Mouse (Mus musculus) heart, embryonic 15.5 days (tissue): Measurements from ENCODE around the gene Cuedc1. TPM values are rescaled to one million over a fixed set of nuclear protein-coding genes. Genes with fewer than 3 reads are reported as not detected.
A peak's percentile ranks its signal among the peaks of the same experiment; 100 is the strongest.

Experiments
- ATAC-seq: fragments of 200-750 bp; cut with Nextera tagmentation; replicated peaks from 2 replicates; pipeline ENCODE4 v1.8.0; 2017; ENCODE audit warnings: low read depth, moderate TSS enrichment; ENCODE audit not compliant: insufficient number of reproducible peaks, insufficient read depth, low FRiP score
- H3K27ac ChIP-seq: fragments of 300-500 bp; sonication (generic); 2 replicates; pipeline ENCODE4 v1.5.1; 2015; ENCODE audit warnings: mild to moderate bottlenecking, inconsistent platforms
- H3K27me3 ChIP-seq: fragments of 300-500 bp; sonication (generic); 2 replicates; pipeline ENCODE4 v1.6.1; 2015; ENCODE audit warnings: inconsistent platforms
- H3K36me3 ChIP-seq: fragments of 300-500 bp; sonication (generic); 2 replicates; pipeline ENCODE4 v1.6.1; 2015; ENCODE audit warnings: mild to moderate bottlenecking, inconsistent platforms
- H3K4me1 ChIP-seq: fragments of 300-500 bp; sonication (generic); replicated peaks from 2 replicates; pipeline ENCODE4 v1.6.1; 2015; ENCODE audit warnings: inconsistent platforms
- H3K4me2 ChIP-seq: fragments of 300-500 bp; sonication (generic); 2 replicates; pipeline ENCODE4 v1.6.1; 2015; ENCODE audit warnings: inconsistent platforms, mild to moderate bottlenecking, moderate library complexity
- H3K4me3 ChIP-seq: fragments of 300-500 bp; sonication (generic); 2 replicates; pipeline ENCODE4 v1.5.1; 2015; ENCODE audit warnings: mild to moderate bottlenecking, inconsistent platforms
- H3K9ac ChIP-seq: fragments of 300-500 bp; sonication (generic); 2 replicates; pipeline ENCODE4 v1.6.1; 2015; ENCODE audit warnings: mild to moderate bottlenecking, inconsistent platforms
- H3K9me3 ChIP-seq: fragments of 300-500 bp; sonication (generic); replicated peaks from 2 replicates; pipeline ENCODE4 v1.6.1; 2016; ENCODE audit warnings: inconsistent platforms
- WGBS: fragments of 180-500 bp; shearing (Covaris S2); methylation state at CpG from one replicate; pipeline ENCODE4 v1.1.7; 2015; ENCODE audit warnings: mixed read lengths; 5-methylcytosine and 5-hydroxymethylcytosine counted together
- polyA plus RNA-seq: library from polyadenylated mRNA; unstranded; fragments of >200 nt; fragmentation: Nextera tagmentation; extraction: Ambion mirVana; gene quantifications from 2 replicates; pipeline ENCODE4 v1.2.1, GENCODE M21; 2015

Gene Cuedc1
- polyA plus RNA-seq, 1 experiment from 2014 or later, result 18.4 TPM

- peak; percentile 92 for ATAC-seq
- no peaks in the 10 kb centered on the region for H3K36me3 ChIP-seq
- no peaks in the 10 kb centered on the region for H3K9me3 ChIP-seq
- H3K27ac ChIP-seq, result peak overlapping the region; percentile 93
- H3K4me3 ChIP-seq, result no peak overlapping the region
- 8% methylated on average over 8 of the region's 8 CpGs for WGBS
- no peaks in the 10 kb centered on the region for H3K27me3 ChIP-seq
- peak overlapping the region; percentile 32; the same call in 1 of the 2 replicates for H3K9ac ChIP-seq
- peak overlapping the region; percentile 38 for H3K4me2 ChIP-seq
- H3K4me1 ChIP-seq, result peaks cover 66% of the 10 kb centered on the region
These were observed 21.2 kb downstream of the Cuedc1 start for GRCm38 (mm10) chr11:88118817-88119642.

DNA sequence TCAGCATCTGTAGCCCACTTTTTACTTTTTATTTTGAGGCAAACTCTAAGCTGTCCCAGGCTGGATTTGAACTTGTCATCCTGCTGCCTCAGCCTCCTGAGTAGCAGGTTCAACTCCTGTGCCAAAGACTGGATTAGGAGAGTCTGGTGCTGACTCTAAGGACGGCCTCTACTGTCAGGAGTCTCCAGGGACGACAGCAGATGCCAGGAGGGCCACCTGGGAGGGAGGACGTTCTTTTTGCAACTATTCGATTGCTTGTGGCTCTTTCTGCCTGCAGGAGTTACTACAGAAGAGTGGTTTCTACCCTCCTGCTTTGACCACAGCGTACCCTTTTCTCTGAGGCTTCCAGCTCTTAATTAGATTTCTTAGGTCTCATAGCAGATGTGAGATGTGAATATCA lies 24.7 kb downstream of the Cuedc1 start:
- Histone ChIP-seq H3K4me3 (no peak overlapping the region), H3K27me3 (no peaks in the 10 kb centered on the region), H3K9ac (no peak overlapping the region), H3K36me3 (no peaks in the 10 kb centered on the region), H3K27ac (no peak overlapping the region), H3K4me1 (peaks cover 42% of the 10 kb centered on the region), H3K4me2 (no peak overlapping the region), H3K9me3 (no peaks in the 10 kb centered on the region)
- no peak for ATAC-seq
- WGBS, result 73% methylated on average over 5 of the region's 5 CpGs

DNA sequence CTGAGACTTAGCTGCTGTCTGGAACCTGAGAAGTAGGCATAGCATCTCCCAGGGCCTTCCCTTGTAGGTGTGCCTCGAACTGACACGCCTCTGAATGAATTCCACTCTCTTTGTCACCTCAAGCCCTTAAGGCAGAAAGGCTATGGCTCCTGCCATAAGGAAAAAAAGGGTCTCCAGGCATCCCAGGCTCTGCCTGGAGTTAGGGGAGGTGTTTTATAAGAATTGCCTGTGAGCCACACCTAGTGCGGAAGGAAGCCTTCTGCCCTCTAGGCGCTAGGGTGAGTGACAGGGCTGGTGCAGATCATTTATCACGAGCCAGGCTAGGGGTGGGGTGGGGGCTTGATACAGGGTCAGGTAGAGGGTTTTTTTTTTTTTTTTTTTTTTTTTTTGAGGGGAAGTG lies 25.2 kb downstream of the Cuedc1 start:
- Histone ChIP-seq H3K9ac (no peak overlapping the region), H3K4me3 (no peak overlapping the region), H3K4me2 (no peak overlapping the region), H3K4me1 (peaks cover 38% of the 10 kb centered on the region), H3K27me3 (no peaks in the 10 kb centered on the region), H3K36me3 (no peaks in the 10 kb centered on the region), H3K27ac (no peak overlapping the region), H3K9me3 (no peaks in the 10 kb centered on the region)
- ATAC-seq, result no peak
- 84% methylated on average over 5 of the region's 5 CpGs for WGBS

- no peak for ATAC-seq
- Histone ChIP-seq H3K9ac (0 out of 2 replicates have a peak overlapping the region, but pooled peaks have one; percentile 29), H3K4me1 (peaks cover 30% of the 10 kb centered on the region), H3K27me3 (no peaks in the 10 kb centered on the region), H3K4me2 (no peak overlapping the region), H3K36me3 (no peaks in the 10 kb centered on the region), H3K4me3 (no peak overlapping the region), H3K27ac (no peak overlapping the region), H3K9me3 (no peaks in the 10 kb centered on the region)
- WGBS, result 16% methylated on average over 6 of the region's 6 CpGs
These were observed 25.9 kb downstream of the Cuedc1 start for GRCm38 (mm10) chr11:88123731-88124130.

DNA sequence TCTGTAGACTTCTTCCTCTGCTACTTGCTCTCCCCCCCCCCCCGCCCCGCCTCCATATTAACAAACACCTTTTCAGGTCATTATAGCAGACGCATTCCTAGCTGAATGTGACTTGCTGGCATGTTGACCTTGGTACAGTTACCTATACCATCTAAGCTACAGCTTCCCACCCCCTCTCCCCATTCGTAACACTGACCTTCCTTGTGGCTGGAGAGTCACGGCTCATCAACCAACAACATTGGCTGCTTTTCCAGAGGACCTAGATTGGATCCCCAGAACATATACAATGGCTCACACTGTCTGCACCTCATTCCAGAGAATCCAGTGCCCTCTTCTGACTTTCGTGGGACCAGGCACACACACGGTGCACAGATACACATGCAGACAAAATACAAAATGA lies 27.6 kb downstream of the Cuedc1 start:
- H3K9ac ChIP-seq, result no peak overlapping the region
- WGBS, result 84% methylated on average over 6 of the region's 7 CpGs
- no peaks in the 10 kb centered on the region for H3K9me3 ChIP-seq
- H3K4me2 ChIP-seq, result no peak overlapping the region
- H3K4me1 ChIP-seq, result peaks cover 16% of the 10 kb centered on the region
- no peak for ATAC-seq
- H3K27me3 ChIP-seq, result no peaks in the 10 kb centered on the region
- no peaks in the 10 kb centered on the region for H3K36me3 ChIP-seq
- no peak overlapping the region for H3K4me3 ChIP-seq
- no peak overlapping the region for H3K27ac ChIP-seq

- Histone ChIP-seq H3K27me3 (no peaks in the 10 kb centered on the region), H3K4me2 (no peak overlapping the region), H3K36me3 (no peaks in the 10 kb centered on the region), H3K4me1 (peaks cover 17% of the 10 kb centered on the region), H3K4me3 (no peak overlapping the region), H3K9ac (no peak overlapping the region), H3K27ac (no peak overlapping the region), H3K9me3 (no peaks in the 10 kb centered on the region)
- 0 out of 2 replicates have a peak, but pooled peaks have one; percentile 14 for ATAC-seq
- whole genome bisulfite sequencing, result 48% methylated on average over 5 of the region's 5 CpGs
These were observed 28.5 kb downstream of the Cuedc1 start for GRCm38 (mm10) chr11:88126306-88126793.

- no peak overlapping the region for H3K27ac ChIP-seq
- no peak overlapping the region for H3K9ac ChIP-seq
- peaks cover 37% of the 10 kb centered on the region for H3K4me1 ChIP-seq
- no peak overlapping the region for H3K4me2 ChIP-seq
- H3K27me3 ChIP-seq, result no peaks in the 10 kb centered on the region
- H3K9me3 ChIP-seq, result no peaks in the 10 kb centered on the region
- no peak overlapping the region for H3K4me3 ChIP-seq
- H3K36me3 ChIP-seq, result no peaks in the 10 kb centered on the region
- no peak for ATAC-seq
- WGBS, result 90% methylated on average over 9 of the region's 9 CpGs
These were observed 30.6 kb downstream of the Cuedc1 start for GRCm38 (mm10) chr11:88128461-88128860.

DNA sequence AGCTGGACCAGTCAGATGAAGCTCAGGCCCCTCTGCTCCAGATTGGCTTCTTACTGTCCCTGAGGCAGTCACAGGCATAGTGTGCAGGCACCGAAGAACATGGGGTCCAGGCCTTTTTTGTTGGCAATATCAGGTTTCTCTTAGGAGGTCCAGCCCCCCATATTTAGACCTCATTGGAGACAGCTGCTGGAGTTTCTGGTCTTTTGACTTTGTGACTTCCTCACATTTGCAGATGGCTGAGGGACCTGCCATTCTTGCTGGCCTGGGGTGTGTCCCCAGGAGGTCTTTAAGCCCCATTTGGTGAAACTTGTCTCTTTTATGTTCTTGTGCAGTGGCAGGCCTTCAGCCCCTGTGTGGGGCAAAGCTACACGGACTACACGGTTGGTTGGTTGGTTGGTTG lies 31.4 kb downstream of the Cuedc1 start:
- Histone ChIP-seq H3K9ac (no peak overlapping the region), H3K9me3 (no peaks in the 10 kb centered on the region), H3K4me3 (no peak overlapping the region), H3K36me3 (no peaks in the 10 kb centered on the region), H3K27me3 (no peaks in the 10 kb centered on the region), H3K27ac (no peak overlapping the region), H3K4me1 (peaks cover 30% of the 10 kb centered on the region), H3K4me2 (no peak overlapping the region)
- WGBS, result 82% methylated on average over 3 of the region's 3 CpGs
- ATAC-seq, result no peak

DNA sequence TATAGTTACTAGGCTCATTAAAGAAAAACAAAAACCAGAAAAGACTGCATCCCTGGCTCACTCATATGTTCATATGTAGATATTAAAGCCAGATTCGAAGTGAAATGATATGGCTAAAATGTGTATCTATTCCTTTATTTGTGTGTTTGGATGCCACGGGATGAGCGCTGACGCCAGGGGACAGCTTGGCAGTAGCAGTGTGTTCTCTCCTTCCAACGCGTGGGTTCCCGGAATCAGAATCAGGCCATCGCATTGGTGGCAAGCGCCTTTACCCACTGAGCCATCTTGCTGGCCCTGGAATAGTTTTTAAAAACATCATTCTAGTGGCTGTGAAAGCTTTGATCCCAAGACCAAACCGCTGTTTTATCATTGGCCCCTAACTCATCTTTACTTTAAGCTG lies 32.1 kb downstream of the Cuedc1 start:
- no peaks in the 10 kb centered on the region for H3K36me3 ChIP-seq
- no peak overlapping the region for H3K4me2 ChIP-seq
- no peaks in the 10 kb centered on the region for H3K9me3 ChIP-seq
- no peak overlapping the region for H3K4me3 ChIP-seq
- ATAC-seq, result no peak
- H3K9ac ChIP-seq, result no peak overlapping the region
- H3K4me1 ChIP-seq, result peaks cover 29% of the 10 kb centered on the region
- 94% methylated on average over 10 of the region's 10 CpGs for WGBS
- H3K27ac ChIP-seq, result no peak overlapping the region
- H3K27me3 ChIP-seq, result no peaks in the 10 kb centered on the region

GRCm38 (mm10) chr11:88131847-88132246 lies 34.0 kb downstream of the Cuedc1 start:
- Histone ChIP-seq H3K36me3 (no peaks in the 10 kb centered on the region), H3K27ac (peak overlapping the region; percentile 77), H3K4me2 (peak overlapping the region; percentile 57), H3K27me3 (no peaks in the 10 kb centered on the region), H3K9ac (peak overlapping the region; percentile 42), H3K9me3 (no peaks in the 10 kb centered on the region), H3K4me3 (peak overlapping the region; percentile 10; the same call in 1 of the 2 replicates), H3K4me1 (peaks cover 21% of the 10 kb centered on the region)
- peak; percentile 43; the same call in 1 of the 2 replicates for ATAC-seq
- WGBS, result 17% methylated on average over 8 of the region's 8 CpGs

GRCm38 (mm10) chr11:88135218-88135617 lies 37.4 kb downstream of the Cuedc1 start:
- Histone ChIP-seq H3K36me3 (no peaks in the 10 kb centered on the region), H3K9me3 (no peaks in the 10 kb centered on the region), H3K4me3 (no peak overlapping the region), H3K4me1 (peaks cover 37% of the 10 kb centered on the region), H3K4me2 (no peak overlapping the region), H3K27ac (no peak overlapping the region), H3K9ac (no peak overlapping the region), H3K27me3 (no peaks in the 10 kb centered on the region)
- 63% methylated on average over 7 of the region's 7 CpGs for WGBS
- ATAC-seq, result no peak
